Mouse (Mus musculus) forebrain, embryonic 13.5 days (tissue): Measurements from ENCODE around the gene Hexim1. TPM values are rescaled to one million over a fixed set of nuclear protein-coding genes. Genes with fewer than 3 reads are reported as not detected.

Experiments
- polyA plus RNA-seq: library from polyadenylated mRNA; unstranded; fragments of >200 nt; fragmentation: Nextera tagmentation; extraction: Ambion mirVana; gene quantifications from 2 replicates; pipeline ENCODE4 v1.2.1, GENCODE M21; 2015

Gene Hexim1
- polyA plus RNA-seq, 1 experiment from 2014 or later: 3.3 TPM

Other genes with a start within 250 kb of the Hexim1 start
- gene Eftud2, start 235.2 kb upstream of the Hexim1 start, polyA plus RNA-seq: 199 and 235 TPM in 2 replicates
- 1.8 and 2.8 TPM in 2 replicates for gene Ccdc103, start 235.0 kb upstream of the Hexim1 start, polyA plus RNA-seq
- gene Fam187a, start 231.1 kb upstream of the Hexim1 start, polyA plus RNA-seq: not detected in 2 replicates
- not detected in 2 replicates for gene Gfap, start 215.3 kb upstream of the Hexim1 start, polyA plus RNA-seq
- gene Kif18b, start 191.1 kb upstream of the Hexim1 start, polyA plus RNA-seq: 10.3 and 10.7 TPM in 2 replicates
- 1.4 and 1.5 TPM in 2 replicates for gene C1ql1, start 169.5 kb upstream of the Hexim1 start, polyA plus RNA-seq
- 47.3 and 53.9 TPM in 2 replicates for gene Nmt1, start 88.0 kb upstream of the Hexim1 start, polyA plus RNA-seq
- gene Dcakd, start 87.9 kb upstream of the Hexim1 start, polyA plus RNA-seq: 182 and 195 TPM in 2 replicates
- gene Plcd3, start 14.6 kb upstream of the Hexim1 start, polyA plus RNA-seq: 0.92 and 1.2 TPM in 2 replicates
- gene Acbd4, start 14.5 kb upstream of the Hexim1 start, polyA plus RNA-seq: 8.1 TPM in 2 replicates
- 13.4 and 13.9 TPM in 2 replicates for gene Hexim2, start 16.2 kb downstream of the Hexim1 start, polyA plus RNA-seq
- 0.76 and 0.92 TPM in 2 replicates for gene Fmnl1, start 54.9 kb downstream of the Hexim1 start, polyA plus RNA-seq
- 0.37 and 0.54 TPM in 2 replicates for gene 1700023F06Rik, start 92.3 kb downstream of the Hexim1 start, polyA plus RNA-seq
- not detected in 2 replicates for gene Spata32, start 102.2 kb downstream of the Hexim1 start, polyA plus RNA-seq
- 2.8 and 4.5 TPM in 2 replicates for gene Map3k14, start 151.2 kb downstream of the Hexim1 start, polyA plus RNA-seq
- 2.2 and 2.3 TPM in 2 replicates for gene Arhgap27, start 247.5 kb downstream of the Hexim1 start, polyA plus RNA-seq